Comparison of ENCODE assay signal across 10 mouse cellular contexts in the genomic region with DNA sequence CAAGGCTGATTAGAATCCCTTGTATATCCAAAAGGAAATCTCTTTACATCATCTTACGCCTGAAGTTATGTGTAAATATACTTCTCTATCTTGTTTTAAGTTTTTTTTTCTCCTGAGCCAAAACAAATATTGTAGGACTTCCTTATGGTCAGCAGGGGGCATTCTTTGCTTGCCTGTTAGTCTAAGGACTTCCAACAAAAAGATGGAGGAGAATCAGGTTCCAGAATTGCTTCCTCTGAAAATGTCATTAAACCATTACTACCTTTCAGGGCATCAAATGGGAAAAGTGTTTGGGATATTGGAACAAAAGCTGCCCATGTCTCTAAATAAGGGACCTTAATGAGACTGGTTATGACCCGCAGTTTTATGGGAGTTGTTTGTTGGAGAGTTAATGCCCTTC. TPM values are rescaled to one million over a fixed set of nuclear protein-coding genes. Genes with fewer than 3 reads are reported as not detected.
DNase-seq lines count a peak whose midpoint lies in the region; ATAC-seq and TF ChIP-seq lines count a peak whose summit lies in the region.
"Had no signal": no experiment of that assay in that cellular context is flagged by ENCODE, and none has a peak within 500 bp of the region (broad histone marks: within the 10 kb centered on the region; RNA-seq: fewer than 3 reads in every experiment).

No protein-coding gene starts in this region.

- in situ Hi-C loops in CH12.LX (cut with MboI; ENCODE audit: low pct_ligation_motif_present, low pct_unique_long_range_greater_than_20kb, low sequenced_read_pairs), result no loop called here

- WGBS in hindbrain, embryonic 15.5 days, result 78% methylated on average over 2 of the region's 2 CpGs
- WGBS in hindbrain, embryonic 16.5 days, result 60% methylated on average over 2 of the region's 2 CpGs
- 89% methylated on average over 2 of the region's 2 CpGs for WGBS in liver, embryonic 12.5 days (ENCODE audit: insufficient replicate concordance)

- dilution Hi-C loops in CH12.LX (cut with MboI; ENCODE audit: extremely low pct_ligation_motif_present, extremely low pct_unique_long_range_greater_than_20kb, low sequenced_read_pairs), result no loop called here

- H3K79me2 ChIP-seq in CH12.LX (replicated peaks; ENCODE audit: control insufficient read depth, extremely low read depth, insufficient read depth, poor library complexity, severe bottlenecking), result peaks cover 3% of the 10 kb centered on the region; the same call in 1 of the 2 replicates

- peak; percentile 23 to 72; a peak in 2 of 4 replicates for TF ChIP-seq CTCF in CH12.LX (conservative IDR thresholded peaks at IDR 0.05 in 1 of 2, IDR thresholded peaks at IDR 0.05 in 1 of 2; ENCODE audit: low read depth in 2 of 2, low read length in 2 of 2)

- no peak for TF ChIP-seq EP300 in CH12.LX (IDR thresholded peaks at IDR 0.05; ENCODE audit: low read length)

- H3K9me3 ChIP-seq in hindbrain, embryonic 15.5 days, result no peaks in the 10 kb centered on the region
- H3K9me3 ChIP-seq in hindbrain, embryonic 16.5 days (ENCODE audit: control insufficient read depth, low read length), result no peaks in the 10 kb centered on the region
- no peaks in the 10 kb centered on the region for H3K9me3 ChIP-seq in CH12.LX (replicated peaks; ENCODE audit: low read length)
- no peaks in the 10 kb centered on the region for H3K9me3 ChIP-seq in liver, embryonic 12.5 days (replicated peaks)
- H3K9me3 ChIP-seq: heart, embryonic 13.5 days; lung, embryonic 15.5 days; stomach, embryonic 15.5 days had no signal

- no peak for ATAC-seq in hindbrain, embryonic 15.5 days (ENCODE audit: low FRiP score, low read depth)
- ATAC-seq in hindbrain, embryonic 16.5 days, result no peak
- ATAC-seq in liver, embryonic 12.5 days, result no peak

- TF ChIP-seq RAD21 in CH12.LX (IDR thresholded peaks at IDR 0.05; ENCODE audit: low read depth, low read length), result peak; percentile 62

- 0 out of 2 replicates have a peak overlapping the region, but pooled peaks have one; percentile 31 for H3K27ac ChIP-seq in hindbrain, embryonic 15.5 days (replicated peaks)
- H3K27ac ChIP-seq in hindbrain, embryonic 16.5 days (ENCODE audit: low read depth, low read length), result no peak overlapping the region
- no peak overlapping the region for H3K27ac ChIP-seq in CH12.LX (ENCODE audit: insufficient read depth, low read depth)
- H3K27ac ChIP-seq in liver, embryonic 12.5 days, result no peak overlapping the region
- H3K27ac ChIP-seq: heart, embryonic 13.5 days; lung, embryonic 15.5 days; stomach, embryonic 15.5 days had no signal

- peaks cover 56% of the 10 kb centered on the region for H3K36me3 ChIP-seq in hindbrain, embryonic 15.5 days
- peaks cover 31% of the 10 kb centered on the region for H3K36me3 ChIP-seq in hindbrain, embryonic 16.5 days (ENCODE audit: control insufficient read depth, insufficient read depth, low read length)
- peaks cover 44 to 91% of the 10 kb centered on the region in 2 experiments for H3K36me3 ChIP-seq in CH12.LX (replicated peaks in 1 of 2; ENCODE audit: control insufficient read depth in 1 of 2, insufficient read depth in 1 of 2, low read length in 1 of 2)
- H3K36me3 ChIP-seq in liver, embryonic 12.5 days, result peaks cover 85% of the 10 kb centered on the region

- no peaks in the 10 kb centered on the region for H3K27me3 ChIP-seq in hindbrain, embryonic 15.5 days
- no peaks in the 10 kb centered on the region for H3K27me3 ChIP-seq in hindbrain, embryonic 16.5 days (replicated peaks; ENCODE audit: control insufficient read depth, insufficient read depth, low read length)
- no peaks in the 10 kb centered on the region for H3K27me3 ChIP-seq in CH12.LX (replicated peaks)
- no peaks in the 10 kb centered on the region for H3K27me3 ChIP-seq in liver, embryonic 12.5 days (replicated peaks)
- H3K27me3 ChIP-seq: heart, embryonic 13.5 days; lung, embryonic 15.5 days; stomach, embryonic 15.5 days had no signal

- DNase-seq in CH12.LX (ENCODE audit: extremely low read depth), result peak; percentile 28
- DNase-seq in ZHBTc4 (ENCODE audit: low read depth, low spot score), result peak; percentile 48
- DNase-seq in lung, postnatal 10 days, result peak; percentile 24
- no peak for DNase-seq in spleen, postnatal 14 days (ENCODE audit: low spot score in 2 of 2)

- H3K4me3 ChIP-seq in hindbrain, embryonic 15.5 days, result no peak overlapping the region
- H3K4me3 ChIP-seq in hindbrain, embryonic 16.5 days (ENCODE audit: low read length), result no peak overlapping the region
- no peak overlapping the region for H3K4me3 ChIP-seq in CH12.LX (replicated peaks in 1 of 3; ENCODE audit: low read depth in 2 of 3, low read length in 2 of 3, poor library complexity in 1 of 3)
- no peak overlapping the region for H3K4me3 ChIP-seq in liver, embryonic 12.5 days
- H3K4me3 ChIP-seq: heart, embryonic 13.5 days; lung, embryonic 15.5 days; stomach, embryonic 15.5 days had no signal

- H3K9ac ChIP-seq in hindbrain, embryonic 15.5 days, result no peak overlapping the region
- H3K9ac ChIP-seq in hindbrain, embryonic 16.5 days (ENCODE audit: low read depth, low read length), result no peak overlapping the region
- no peak overlapping the region for H3K9ac ChIP-seq in CH12.LX (ENCODE audit: insufficient read depth, low read depth)
- no peak overlapping the region for H3K9ac ChIP-seq in liver, embryonic 12.5 days
- H3K9ac ChIP-seq: heart, embryonic 13.5 days; lung, embryonic 15.5 days; stomach, embryonic 15.5 days had no signal

- no peak overlapping the region for H3K4me2 ChIP-seq in hindbrain, embryonic 15.5 days
- no peak overlapping the region for H3K4me2 ChIP-seq in hindbrain, embryonic 16.5 days (ENCODE audit: low read length)
- H3K4me2 ChIP-seq in CH12.LX (ENCODE audit: insufficient read depth, low read depth, poor library complexity, severe bottlenecking), result no peak overlapping the region
- H3K4me2 ChIP-seq in liver, embryonic 12.5 days, result no peak overlapping the region
- H3K4me2 ChIP-seq: heart, embryonic 13.5 days; lung, embryonic 15.5 days; stomach, embryonic 15.5 days had no signal

- H3K4me1 ChIP-seq in hindbrain, embryonic 15.5 days (replicated peaks), result no peaks in the 10 kb centered on the region
- H3K4me1 ChIP-seq in hindbrain, embryonic 16.5 days (ENCODE audit: control insufficient read depth, insufficient read depth, low read depth, low read length), result peaks cover 4% of the 10 kb centered on the region; the same call in 1 of the 2 replicates
- peaks cover 0 to 14% of the 10 kb centered on the region in 2 experiments; a peak in 2 of 4 replicates for H3K4me1 ChIP-seq in CH12.LX (ENCODE audit: control insufficient read depth in 1 of 2, insufficient read depth in 2 of 2)
- H3K4me1 ChIP-seq in liver, embryonic 12.5 days, result peaks cover 11% of the 10 kb centered on the region
- H3K4me1 ChIP-seq: lung, embryonic 15.5 days; stomach, embryonic 15.5 days had no signal

- TF ChIP-seq POLR2A in CH12.LX (IDR thresholded peaks at IDR 0.05; ENCODE audit: low read depth, low read length), result no peak

TF ChIP-seq in CH12.LX, 34 proteins besides CTCF, POLR2A, EP300 and RAD21:
- TF ChIP-seq ZNF384 (IDR thresholded peaks at IDR 0.05; ENCODE audit: low read depth, low read length) (peak; percentile 80), SMC3 (IDR thresholded peaks at IDR 0.05; ENCODE audit: low read depth, low read length) (peak; percentile 59), JUND (conservative IDR thresholded peaks at IDR 0.05; ENCODE audit: low read depth, low read length) (no peak), JUN (IDR thresholded peaks at IDR 0.05; ENCODE audit: insufficient read depth, low read depth, low read length) (no peak)

RNA-seq across cellular contexts. Expression of a gene that starts 24.1 kb away (rescaled TPM):
- 28.1 and 28.8 TPM in 2 replicates for polyA plus RNA-seq in hindbrain, embryonic 15.5 days (2015; fragmentation: Nextera tagmentation; extraction: Ambion mirVana)
- 23.6 and 27.6 TPM in 2 replicates for polyA plus RNA-seq in hindbrain, embryonic 16.5 days (2015; fragmentation: Nextera tagmentation; extraction: Ambion mirVana)
- total RNA-seq in CH12.LX (2012; rRNA removed), result 56.1 and 73.7 TPM in 2 replicates
- total RNA-seq in CH12.LX (2014; rRNA removed), result 116 and 123 TPM in 2 replicates
- polyA plus RNA-seq in CH12.LX (2012; ENCODE audit: insufficient read length, low read depth), result 52.1 and 65.8 TPM in 2 replicates
- polyA plus RNA-seq in liver, embryonic 12.5 days (2016; fragmentation: Nextera tagmentation; extraction: Ambion mirVana), result 82.5 and 85.8 TPM in 2 replicates

RNA-seq across cellular contexts. Expression of a gene that starts 28.4 kb away (rescaled TPM):
- 146 and 151 TPM in 2 replicates for polyA plus RNA-seq in hindbrain, embryonic 15.5 days (2015; fragmentation: Nextera tagmentation; extraction: Ambion mirVana)
- 137 and 142 TPM in 2 replicates for polyA plus RNA-seq in hindbrain, embryonic 16.5 days (2015; fragmentation: Nextera tagmentation; extraction: Ambion mirVana)
- total RNA-seq in CH12.LX (2012; rRNA removed) (75.4 and 94.6 TPM in 2 replicates), CH12.LX (2014; rRNA removed) (170 and 198 TPM in 2 replicates)
- polyA plus RNA-seq in CH12.LX (2012; ENCODE audit: insufficient read length, low read depth), result 201 and 283 TPM in 2 replicates
- 154 and 161 TPM in 2 replicates for polyA plus RNA-seq in liver, embryonic 12.5 days (2016; fragmentation: Nextera tagmentation; extraction: Ambion mirVana)

RNA-seq across cellular contexts. Expression of a gene that starts 41.3 kb away (rescaled TPM):
- polyA plus RNA-seq in hindbrain, embryonic 15.5 days (2015; fragmentation: Nextera tagmentation; extraction: Ambion mirVana), result 17.0 and 19.9 TPM in 2 replicates
- polyA plus RNA-seq in hindbrain, embryonic 16.5 days (2015; fragmentation: Nextera tagmentation; extraction: Ambion mirVana), result 19.6 and 20.4 TPM in 2 replicates
- total RNA-seq in CH12.LX (2012; rRNA removed), result 1.2 and 2.0 TPM in 2 replicates
- 2.0 and 2.6 TPM in 2 replicates for total RNA-seq in CH12.LX (2014; rRNA removed)
- 4.5 and 4.7 TPM in 2 replicates for polyA plus RNA-seq in CH12.LX (2012; ENCODE audit: insufficient read length, low read depth)
- polyA plus RNA-seq in liver, embryonic 12.5 days (2016; fragmentation: Nextera tagmentation; extraction: Ambion mirVana), result 3.7 and 3.9 TPM in 2 replicates

RNA-seq across cellular contexts. Expression of a gene that starts 41.7 kb away (rescaled TPM):
- polyA plus RNA-seq in hindbrain, embryonic 15.5 days (2015; fragmentation: Nextera tagmentation; extraction: Ambion mirVana), result 50.5 and 51.9 TPM in 2 replicates
- 49.6 and 53.2 TPM in 2 replicates for polyA plus RNA-seq in hindbrain, embryonic 16.5 days (2015; fragmentation: Nextera tagmentation; extraction: Ambion mirVana)
- 33.4 and 33.7 TPM in 2 replicates for total RNA-seq in CH12.LX (2012; rRNA removed)
- total RNA-seq in CH12.LX (2014; rRNA removed), result 24.8 and 25.3 TPM in 2 replicates
- polyA plus RNA-seq in CH12.LX (2012; ENCODE audit: insufficient read length, low read depth), result 32.6 and 32.8 TPM in 2 replicates
- 27.9 and 29.1 TPM in 2 replicates for polyA plus RNA-seq in liver, embryonic 12.5 days (2016; fragmentation: Nextera tagmentation; extraction: Ambion mirVana)

RNA-seq across cellular contexts. Expression of a gene that starts 46.0 kb away (rescaled TPM):
- 8.6 and 8.9 TPM in 2 replicates for polyA plus RNA-seq in hindbrain, embryonic 15.5 days (2015; fragmentation: Nextera tagmentation; extraction: Ambion mirVana)
- 5.8 and 6.5 TPM in 2 replicates for polyA plus RNA-seq in hindbrain, embryonic 16.5 days (2015; fragmentation: Nextera tagmentation; extraction: Ambion mirVana)
- total RNA-seq in CH12.LX (2012; rRNA removed), result 4.5 and 5.4 TPM in 2 replicates
- 3.4 and 4.3 TPM in 2 replicates for total RNA-seq in CH12.LX (2014; rRNA removed)
- 7.3 and 7.4 TPM in 2 replicates for polyA plus RNA-seq in CH12.LX (2012; ENCODE audit: insufficient read length, low read depth)
- 1.8 and 1.9 TPM in 2 replicates for polyA plus RNA-seq in liver, embryonic 12.5 days (2016; fragmentation: Nextera tagmentation; extraction: Ambion mirVana)

Comparison
In these comparisons a context has a peak if more than half of its experiments do, and no peak if none do; other contexts are left out.
1. DNase-seq: peak in CH12.LX (single experiment), ZHBTc4 (single experiment) and lung, postnatal 10 days (single experiment); none in spleen, postnatal 14 days (0 of 2).